Mouse (Mus musculus): ENCODE measurements around the gene Snx5. TPM values are rescaled to one million over a fixed set of nuclear protein-coding genes. Genes with fewer than 3 reads are reported as not detected.
A peak's percentile ranks its signal among the peaks of the same experiment; 100 is the strongest.

Gene Snx5
- total and polyA plus RNA-seq, 3 experiments: 22.2 to 55.3 (median 51.5) TPM

DNA sequence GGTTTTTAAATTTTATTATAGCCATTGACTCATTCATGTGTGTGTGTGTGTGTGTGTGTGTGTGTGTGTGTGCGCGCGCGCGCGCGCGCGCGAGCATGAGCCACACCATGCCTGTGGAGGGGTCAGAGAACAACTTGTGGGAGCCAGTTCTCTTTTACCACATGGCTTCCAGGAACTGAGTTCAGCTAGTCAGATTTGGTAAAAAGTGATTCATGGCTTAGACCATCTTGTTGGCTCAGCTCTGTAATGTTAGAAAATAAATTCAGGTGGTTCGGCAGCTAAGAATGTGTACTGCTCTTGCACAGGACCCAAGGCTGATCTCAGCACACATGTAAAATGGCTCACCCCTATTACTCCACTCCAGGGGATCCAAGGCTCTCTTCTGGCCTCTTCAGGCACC lies 30.4 kb upstream of the Snx5 start:
- H3K4me3 ChIP-seq: no peak overlapping the region
- no peak for DNase-seq
- no peaks in the 10 kb centered on the region for H3K36me3 ChIP-seq (ENCODE audit: control insufficient read depth, insufficient read depth, low read length)
- no peaks in the 10 kb centered on the region for H3K4me1 ChIP-seq (ENCODE audit: control insufficient read depth, insufficient read depth, low read length)
- 86% methylated on average over 11 of the region's 11 CpGs for whole genome bisulfite sequencing
- no peaks in the 10 kb centered on the region for H3K79me2 ChIP-seq (replicated peaks; ENCODE audit: control insufficient read depth, insufficient read depth, low read length)
- H3K27ac ChIP-seq: no peak overlapping the region
- intact Hi-C loops (cut with DNase I): no loop called here
- no peaks in the 10 kb centered on the region for H3K27me3 ChIP-seq (ENCODE audit: control insufficient read depth, insufficient read depth, low read length)
- TF ChIP-seq POLR2A (IDR thresholded peaks at IDR 0.05; ENCODE audit: insufficient read depth, low read depth, low read length): no peak
- no peak for TF ChIP-seq EP300 (IDR thresholded peaks at IDR 0.05; ENCODE audit: insufficient read depth, low read depth, low read length)
- TF ChIP-seq CTCF (IDR thresholded peaks at IDR 0.05): no peak
- no peak overlapping the region for H3K9ac ChIP-seq (ENCODE audit: low read depth, low read length)

DNA sequence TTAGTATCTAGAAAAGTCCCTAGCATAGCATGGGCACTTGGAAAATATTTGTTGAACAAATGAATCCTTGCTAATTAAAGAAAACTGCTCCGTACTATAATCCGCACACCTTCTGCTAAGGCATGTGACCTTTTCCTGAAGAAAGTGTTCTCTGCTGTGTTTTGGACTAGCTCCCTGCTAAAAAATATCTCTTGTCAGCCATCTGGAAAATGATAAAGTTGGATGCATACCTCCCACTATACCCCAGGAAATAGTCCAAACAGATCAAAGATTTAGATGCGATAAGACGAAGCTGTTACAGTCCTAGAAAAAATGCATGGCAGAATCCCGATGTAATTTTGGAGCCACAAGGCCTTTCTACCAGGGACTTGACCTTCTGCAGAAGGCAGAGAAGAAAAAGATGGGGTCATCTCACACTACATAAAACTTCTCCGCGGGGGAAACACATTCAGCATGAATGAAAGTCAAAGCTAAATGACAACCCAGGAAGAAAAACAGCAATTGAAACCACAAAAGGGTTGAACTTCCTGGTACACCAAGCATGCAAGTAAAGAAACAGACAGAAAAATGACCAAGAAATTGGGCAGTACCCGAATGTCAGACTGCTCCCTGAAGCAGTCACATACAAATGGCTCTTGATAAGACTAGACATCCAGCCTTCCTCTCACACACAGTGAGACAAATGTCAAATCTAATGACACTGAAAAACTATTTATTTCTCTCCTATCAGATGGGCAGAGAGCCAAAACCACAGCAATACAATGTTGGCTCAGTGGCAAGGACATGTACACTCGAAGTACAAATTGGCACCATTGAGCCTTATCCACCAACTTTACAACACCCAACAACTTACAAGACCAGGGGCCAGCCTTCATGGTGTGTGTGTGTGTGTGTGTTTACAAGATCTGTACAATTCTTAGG lies 29.3 kb upstream of the Snx5 start:
- no peak overlapping the region for H3K9ac ChIP-seq (ENCODE audit: low read depth, low read length)
- no peaks in the 10 kb centered on the region for H3K4me1 ChIP-seq (ENCODE audit: control insufficient read depth, insufficient read depth, low read length)
- intact Hi-C loops (cut with DNase I): no loop called here
- no peak for TF ChIP-seq CTCF (IDR thresholded peaks at IDR 0.05)
- TF ChIP-seq POLR2A (IDR thresholded peaks at IDR 0.05; ENCODE audit: insufficient read depth, low read depth, low read length): no peak
- TF ChIP-seq EP300 (IDR thresholded peaks at IDR 0.05; ENCODE audit: insufficient read depth, low read depth, low read length): no peak
- no peaks in the 10 kb centered on the region for H3K79me2 ChIP-seq (replicated peaks; ENCODE audit: control insufficient read depth, insufficient read depth, low read length)
- no peak overlapping the region for H3K4me3 ChIP-seq
- no peak for DNase-seq
- H3K27ac ChIP-seq: no peak overlapping the region
- no peaks in the 10 kb centered on the region for H3K27me3 ChIP-seq (ENCODE audit: control insufficient read depth, insufficient read depth, low read length)
- H3K36me3 ChIP-seq (ENCODE audit: control insufficient read depth, insufficient read depth, low read length): no peaks in the 10 kb centered on the region
- 45% methylated on average over 9 of the region's 9 CpGs for WGBS

DNA sequence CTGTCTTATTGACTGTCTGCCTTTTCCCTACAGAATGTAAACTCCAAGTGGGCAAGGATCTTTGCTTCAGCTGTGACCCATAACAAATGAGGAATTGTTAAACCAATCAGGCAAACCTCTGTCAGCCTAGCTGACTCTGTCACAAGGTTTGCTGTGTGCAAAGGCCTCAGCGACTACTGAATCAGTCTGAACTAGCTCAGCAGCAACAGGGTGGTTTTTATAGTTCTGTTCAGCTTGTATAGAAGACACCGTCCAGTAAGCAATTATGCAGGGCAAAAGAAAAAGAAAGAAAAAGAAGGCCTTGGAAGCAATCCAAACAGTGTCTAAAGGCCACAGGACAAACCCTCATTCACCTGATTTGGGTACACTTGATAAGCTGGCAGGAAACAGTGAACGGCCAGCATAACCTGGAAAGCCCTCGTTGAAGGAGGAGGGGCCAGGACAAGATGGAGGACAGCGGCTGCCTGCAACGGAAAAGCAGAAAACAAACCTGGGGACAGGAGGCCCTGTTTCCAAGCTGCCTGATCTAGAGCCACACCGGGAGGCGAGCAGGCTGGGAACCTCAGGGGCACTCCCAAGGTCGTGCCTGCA lies 24.5 kb upstream of the Snx5 start:
- DNase-seq: peak in 1 of 2 experiments; percentile 20
- Histone ChIP-seq H3K36me3 (ENCODE audit: control insufficient read depth, insufficient read depth, low read length) (no peaks in the 10 kb centered on the region), H3K27me3 (ENCODE audit: control insufficient read depth, insufficient read depth, low read length) (no peaks in the 10 kb centered on the region), H3K4me3 (no peak overlapping the region), H3K9ac (ENCODE audit: low read depth, low read length) (no peak overlapping the region), H3K27ac (no peak overlapping the region), H3K79me2 (replicated peaks; ENCODE audit: control insufficient read depth, insufficient read depth, low read length) (no peaks in the 10 kb centered on the region), H3K4me1 (ENCODE audit: control insufficient read depth, insufficient read depth, low read length) (no peaks in the 10 kb centered on the region)
- intact Hi-C loops (cut with DNase I): no loop called here
- TF ChIP-seq POLR2A (IDR thresholded peaks at IDR 0.05; ENCODE audit: insufficient read depth, low read depth, low read length) (no peak), CTCF (IDR thresholded peaks at IDR 0.05) (no peak), EP300 (IDR thresholded peaks at IDR 0.05; ENCODE audit: insufficient read depth, low read depth, low read length) (no peak)
- 44% methylated on average over 9 of the region's 9 CpGs for WGBS

DNA sequence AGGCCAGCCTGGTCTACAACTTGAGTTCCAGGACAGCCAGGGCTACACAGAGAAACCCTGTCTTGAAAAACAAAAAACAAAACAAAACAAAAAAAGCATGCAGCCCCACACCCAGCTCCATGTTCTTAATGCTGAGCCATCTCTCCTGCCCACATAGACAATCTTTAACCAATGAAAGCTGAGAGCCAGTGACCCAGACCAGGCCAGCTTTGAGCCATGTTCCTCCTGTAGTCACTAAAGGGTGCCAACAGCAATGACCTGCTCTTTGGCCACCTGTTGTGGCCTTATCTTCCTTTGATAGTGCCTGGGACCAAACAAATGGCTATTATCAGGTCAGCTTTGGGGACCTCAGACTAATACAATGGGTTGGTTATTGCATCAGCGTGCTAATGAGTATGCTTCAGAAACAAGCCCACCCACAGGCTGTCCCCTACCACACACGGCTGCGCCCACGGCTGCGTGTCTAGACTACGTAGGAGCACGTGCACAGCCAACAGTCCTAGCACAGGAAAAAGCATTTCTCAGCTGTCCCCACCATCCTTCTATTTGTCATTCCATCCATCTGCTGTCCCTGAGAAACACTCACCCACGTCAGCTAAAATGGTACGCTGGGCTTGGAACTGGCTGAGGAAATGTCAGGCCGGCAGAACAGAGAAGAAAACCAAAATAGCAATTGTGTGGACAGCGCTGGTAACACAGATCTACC lies 21.0 kb upstream of the Snx5 start:
- intact Hi-C loops (cut with DNase I): no loop called here
- TF ChIP-seq CTCF (IDR thresholded peaks at IDR 0.05): no peak
- no peak for TF ChIP-seq POLR2A (IDR thresholded peaks at IDR 0.05; ENCODE audit: insufficient read depth, low read depth, low read length)
- no peak for TF ChIP-seq EP300 (IDR thresholded peaks at IDR 0.05; ENCODE audit: insufficient read depth, low read depth, low read length)
- Histone ChIP-seq H3K79me2 (replicated peaks; ENCODE audit: control insufficient read depth, insufficient read depth, low read length) (no peaks in the 10 kb centered on the region), H3K27ac (no peak overlapping the region), H3K36me3 (ENCODE audit: control insufficient read depth, insufficient read depth, low read length) (no peaks in the 10 kb centered on the region), H3K4me1 (ENCODE audit: control insufficient read depth, insufficient read depth, low read length) (no peaks in the 10 kb centered on the region), H3K9ac (ENCODE audit: low read depth, low read length) (no peak overlapping the region), H3K4me3 (no peak overlapping the region), H3K27me3 (ENCODE audit: control insufficient read depth, insufficient read depth, low read length) (no peaks in the 10 kb centered on the region)
- DNase-seq: no peak
- 63% methylated on average over 11 of the region's 11 CpGs for WGBS

DNA sequence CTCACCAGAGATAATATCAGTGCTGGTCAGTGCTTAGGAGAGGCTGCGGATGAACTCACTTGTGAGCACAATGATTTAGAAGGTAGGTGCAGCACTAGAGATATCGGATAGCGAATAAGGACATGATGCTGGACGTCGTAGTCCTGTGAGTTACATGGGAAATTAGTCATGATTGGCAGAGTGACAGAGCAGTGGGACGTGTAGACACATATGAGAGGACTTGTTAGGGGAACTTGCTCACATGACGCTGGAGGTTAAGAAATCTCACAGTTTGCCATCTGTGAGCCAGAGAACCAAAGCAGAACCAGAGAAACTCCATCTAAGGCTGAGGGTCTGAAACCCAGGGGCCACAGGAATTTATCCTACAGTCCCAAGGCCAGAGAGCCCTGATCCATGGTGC lies 19.6 kb upstream of the Snx5 start:
- 77% methylated on average over 7 of the region's 7 CpGs for WGBS

More for the DNA sequence above, 19.6 kb upstream of the Snx5 start:
- DNase-seq: no peak
- intact Hi-C loops (cut with DNase I): no loop called here
- H3K4me1 ChIP-seq (ENCODE audit: control insufficient read depth, insufficient read depth, low read length): no peaks in the 10 kb centered on the region
- TF ChIP-seq EP300 (IDR thresholded peaks at IDR 0.05; ENCODE audit: insufficient read depth, low read depth, low read length) (no peak), POLR2A (IDR thresholded peaks at IDR 0.05; ENCODE audit: insufficient read depth, low read depth, low read length) (no peak), CTCF (IDR thresholded peaks at IDR 0.05) (no peak)
- H3K4me3 ChIP-seq: no peak overlapping the region
- H3K36me3 ChIP-seq (ENCODE audit: control insufficient read depth, insufficient read depth, low read length): no peaks in the 10 kb centered on the region
- no peaks in the 10 kb centered on the region for H3K79me2 ChIP-seq (replicated peaks; ENCODE audit: control insufficient read depth, insufficient read depth, low read length)
- no peaks in the 10 kb centered on the region for H3K27me3 ChIP-seq (ENCODE audit: control insufficient read depth, insufficient read depth, low read length)
- no peak overlapping the region for H3K9ac ChIP-seq (ENCODE audit: low read depth, low read length)
- no peak overlapping the region for H3K27ac ChIP-seq

All from heart, adult 2 months (tissue).